Mouse (Mus musculus) heart, adult 2 months (tissue): ENCODE results near the gene Sbk2.

Experiments used
- CTCF ChIP-seq: fragments of 200-600 bp; IDR thresholded peaks from 2 replicates; pipeline ENCODE4 v1.8.1; 2022; ENCODE audit warnings: antibody characterized with exemption, mild to moderate bottlenecking, moderate library complexity
- POLR2A ChIP-seq: fragments of 200-500 bp; IDR thresholded peaks from 2 replicates; pipeline ENCODE4 v1.6.1; 2011; ENCODE audit warnings: mild to moderate bottlenecking, low read depth, low read length, control low read depth; ENCODE audit not compliant: insufficient read depth

GRCm38 (mm10) chr7:4920496-4920895 is 43.7 kb downstream of the Sbk2 start:
- no peak for TF ChIP-seq POLR2A
- TF ChIP-seq CTCF, result no peak
